Mouse (Mus musculus) frontal cortex, postnatal 10 days (tissue): ENCODE measurements around the gene Sdha.

Source experiments
- DNase-seq, 2 experiments: peaks; one replicate each; pipeline ENCODE4 v3.0.0; 2022; ENCODE audit warnings: low spot score in 2 of 2, mixed read lengths in 1 of 2

Sdha gene

DNA sequence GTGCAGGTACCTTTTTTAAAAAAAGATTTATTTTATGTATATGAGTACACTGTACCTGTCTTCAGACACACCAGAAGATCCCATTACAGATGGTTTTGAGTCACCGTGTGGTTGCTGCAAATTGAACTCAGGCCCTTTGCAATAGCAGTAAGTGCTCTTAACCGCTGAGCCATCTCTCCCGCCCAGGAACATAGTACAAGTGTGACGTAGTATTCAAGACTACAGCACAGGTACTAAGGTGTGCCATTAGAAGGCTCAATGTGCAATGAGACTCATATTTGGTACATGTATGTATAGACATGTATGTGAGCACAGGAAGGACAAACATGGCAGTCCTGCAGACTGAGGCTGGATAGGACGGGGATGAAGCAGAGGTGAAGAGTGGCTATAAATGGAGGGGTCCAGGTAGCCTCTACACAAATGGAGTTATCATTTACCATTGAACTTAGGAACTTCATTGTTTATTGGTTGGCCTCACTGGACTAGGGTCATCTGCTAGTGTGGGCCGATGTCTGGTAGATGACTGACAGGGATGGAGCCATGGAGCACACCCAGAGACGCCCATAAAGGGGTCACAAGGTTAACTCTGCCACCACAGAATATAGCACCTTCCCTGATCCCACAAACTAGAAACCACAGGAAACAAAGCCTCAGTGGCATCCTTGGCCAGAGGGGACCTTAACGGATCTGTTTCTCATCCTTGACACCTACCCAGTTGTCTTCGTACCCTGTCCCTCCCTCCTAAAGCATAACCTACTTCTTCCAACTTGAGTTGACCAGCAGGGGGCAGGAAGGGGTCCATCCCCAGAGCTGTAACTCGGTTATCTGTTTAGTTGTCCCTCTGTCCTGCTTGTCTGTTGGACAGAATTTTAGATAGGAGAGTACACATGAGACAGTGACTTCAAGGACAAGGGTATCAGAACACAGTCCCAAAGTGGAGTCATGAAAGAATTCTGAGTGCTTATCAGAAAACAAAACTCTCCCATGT is 47.7 kb downstream of the Sdha start:
- no peak for DNase-seq

DNA sequence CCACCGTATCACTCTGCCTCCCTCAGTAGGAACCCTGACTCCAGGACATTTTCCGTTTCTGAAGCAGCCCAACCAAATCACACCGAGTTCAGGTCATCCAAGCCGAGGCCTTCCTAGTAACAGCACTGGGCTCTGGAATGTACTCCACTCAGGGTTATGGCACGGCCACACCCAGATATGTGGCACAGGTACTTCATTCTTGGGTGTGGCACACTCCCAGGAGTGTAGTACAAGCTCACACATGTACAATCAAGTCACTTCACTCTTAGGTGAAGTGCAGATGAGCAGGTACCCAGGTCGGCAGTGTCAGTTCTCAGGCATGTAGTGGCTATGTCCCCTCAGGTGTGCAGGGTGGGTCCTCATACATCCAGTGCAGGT is 48.5 kb downstream of the Sdha start:
- no peak for DNase-seq

DNA sequence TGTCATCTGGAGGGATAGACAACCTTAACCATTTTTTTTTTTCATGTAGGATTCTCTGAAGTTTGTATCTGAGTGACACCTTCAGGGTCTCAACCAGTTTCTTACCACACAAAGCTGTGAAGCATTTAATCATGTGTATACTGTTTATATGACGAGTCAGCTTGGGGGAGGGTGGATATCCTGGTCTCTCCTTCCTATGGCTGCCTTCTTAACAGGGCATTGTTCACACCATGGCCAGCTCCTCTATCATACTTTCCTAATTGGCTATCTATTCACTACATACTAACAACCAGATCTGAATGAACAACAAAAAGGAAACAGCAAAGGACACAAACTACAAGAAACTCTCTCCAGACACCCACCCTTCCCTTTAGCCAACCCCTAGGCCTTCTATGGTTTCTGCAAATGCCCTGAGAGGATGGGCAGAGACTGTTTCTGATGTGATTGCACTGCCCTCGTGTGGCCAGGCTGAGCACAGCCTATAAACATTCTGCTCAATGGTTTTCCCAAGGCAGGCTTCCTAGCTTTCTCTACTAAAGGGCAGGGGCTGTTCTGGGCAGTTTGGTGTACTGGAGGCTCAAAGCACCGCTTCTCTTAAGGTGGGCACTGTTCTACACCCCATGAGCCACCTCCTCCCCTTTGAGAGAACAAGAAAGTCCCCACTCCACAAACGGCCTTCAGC is 49.0 kb downstream of the Sdha start:
- DNase-seq: peak; percentile 50 to 65

GRCm38 (mm10) chr13:74296376-74296775 is 53.7 kb downstream of the Sdha start:
- no peak for DNase-seq

DNA sequence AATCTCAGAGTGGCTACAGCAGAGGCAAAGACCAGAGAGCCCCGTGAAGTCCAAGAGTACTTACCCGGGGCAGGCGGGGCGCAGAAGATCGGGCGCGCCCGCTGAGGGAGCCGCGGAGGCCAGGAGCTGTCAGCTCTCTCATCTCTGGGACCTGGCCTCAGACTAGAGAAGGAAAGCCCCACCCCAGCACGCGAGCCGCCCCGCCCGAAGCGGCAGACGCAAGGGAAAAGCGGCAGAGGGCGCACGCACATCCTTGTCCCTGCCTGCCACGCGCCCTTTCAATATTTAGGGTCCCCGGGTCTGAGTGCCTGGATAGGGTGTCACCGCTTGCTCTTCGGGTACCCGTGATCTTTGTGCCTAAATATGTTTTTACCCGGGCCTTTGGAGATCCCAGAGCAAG is 57.9 kb downstream of the Sdha start, which contains the start of gene Ahrr:
Gene Ahrr, minus strand, starts transcription at position 165 of the 400 bp plus-strand sequence.
- DNase-seq: peak in 1 of 2 experiments; percentile 25

DNA sequence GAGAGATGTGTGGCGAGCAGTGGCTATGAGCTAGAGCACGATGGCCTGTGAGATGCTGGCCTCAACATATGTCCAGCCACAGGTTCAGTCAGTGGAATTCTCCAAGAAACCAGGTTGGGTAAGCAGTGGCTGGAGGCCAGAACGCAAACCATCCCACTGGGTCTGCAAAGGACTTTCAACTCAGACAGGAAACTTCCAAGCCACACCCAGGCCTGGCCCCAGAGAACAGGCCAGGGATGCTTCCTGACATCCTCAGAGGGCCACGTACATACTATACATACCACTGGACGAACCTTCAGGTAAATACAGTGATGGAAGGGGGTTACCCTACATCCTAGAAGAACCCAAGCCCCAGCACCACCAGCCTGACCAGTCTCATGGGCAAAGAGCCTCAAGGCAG is 60.4 kb downstream of the Sdha start:
- no peak for DNase-seq

- no peak for DNase-seq
Measured at GRCm38 (mm10) chr13:74282299-74282698, 67.8 kb downstream of the Sdha start.

- no peak for DNase-seq
Measured at GRCm38 (mm10) chr13:74275726-74276125, 74.4 kb downstream of the Sdha start.
